Mouse (Mus musculus): ENCODE results near the gene Arid1b.

The Arid1b gene

GRCm38 (mm10) chr17:5371521-5371920 is 377.4 kb downstream of the Arid1b start:
- in situ Hi-C loops (cut with MseI, MboI) = no loop called here

- in situ Hi-C loops (cut with MseI, MboI) = no loop called here
Observed at GRCm38 (mm10) chr17:5372951-5373350, 378.8 kb downstream of the Arid1b start.

- in situ Hi-C loops (cut with MseI, MboI) = no loop called here
Observed at GRCm38 (mm10) chr17:5377151-5377929, 383.2 kb downstream of the Arid1b start.

GRCm38 (mm10) chr17:5377930-5378310 is 383.8 kb downstream of the Arid1b start:
- in situ Hi-C loops (cut with MseI, MboI) = no loop called here

GRCm38 (mm10) chr17:5385694-5386093 is 391.6 kb downstream of the Arid1b start:
- in situ Hi-C loops (cut with MseI, MboI) = no loop called here

GRCm38 (mm10) chr17:5386885-5387545 is 392.9 kb downstream of the Arid1b start:
- in situ Hi-C loops (cut with MseI, MboI) = no loop called here

- in situ Hi-C loops (cut with MseI, MboI) = no loop called here
Observed at GRCm38 (mm10) chr17:5388351-5388750, 394.2 kb downstream of the Arid1b start.

GRCm38 (mm10) chr17:5390682-5391081 is 396.6 kb downstream of the Arid1b start:
- in situ Hi-C loops (cut with MseI, MboI) = no loop called here

GRCm38 (mm10) chr17:5395454-5396205 is 401.5 kb downstream of the Arid1b start:
- in situ Hi-C loops (cut with MseI, MboI) = no loop called here

GRCm38 (mm10) chr17:5396213-5396612 is 402.1 kb downstream of the Arid1b start:
- in situ Hi-C loops (cut with MseI, MboI) = no loop called here

Measured in mouse trophoblast stem cell (cell line).